Mouse (Mus musculus): ENCODE data around the gene Sh3pxd2a.
A peak's percentile ranks its signal among the peaks of the same experiment; 100 is the strongest.

Sh3pxd2a gene

GRCm38 (mm10) chr19:47491853-47492252 is 27.7 kb upstream of the Sh3pxd2a start:
- peak; percentile 77 for DNase-seq (ENCODE audit: low read depth, low spot score)

GRCm38 (mm10) chr19:47489233-47489632 is 25.0 kb upstream of the Sh3pxd2a start:
- peak; percentile 44 for DNase-seq (ENCODE audit: low read depth, low spot score)

- DNase-seq (ENCODE audit: low read depth, low spot score): peak; percentile 82
Observed at GRCm38 (mm10) chr19:47488250-47488649, 24.0 kb upstream of the Sh3pxd2a start.

- DNase-seq (ENCODE audit: low read depth, low spot score): no peak
Observed at GRCm38 (mm10) chr19:47487572-47487971, 23.4 kb upstream of the Sh3pxd2a start.

- no peak for DNase-seq (ENCODE audit: low read depth, low spot score)
Observed at GRCm38 (mm10) chr19:47485997-47486566, 21.9 kb upstream of the Sh3pxd2a start.

- DNase-seq (ENCODE audit: low read depth, low spot score): no peak
Observed at GRCm38 (mm10) chr19:47484110-47484509, 19.9 kb upstream of the Sh3pxd2a start.

- no peak for DNase-seq (ENCODE audit: low read depth, low spot score)
Observed at GRCm38 (mm10) chr19:47483346-47483745, 19.1 kb upstream of the Sh3pxd2a start.

GRCm38 (mm10) chr19:47473453-47473852 is 9.3 kb upstream of the Sh3pxd2a start:
- DNase-seq (ENCODE audit: low read depth, low spot score): no peak

GRCm38 (mm10) chr19:47472881-47473400 is 8.7 kb upstream of the Sh3pxd2a start:
- no peak for DNase-seq (ENCODE audit: low read depth, low spot score)

GRCm38 (mm10) chr19:47471808-47472207 is 7.6 kb upstream of the Sh3pxd2a start:
- no peak for DNase-seq (ENCODE audit: low read depth, low spot score)

GRCm38 (mm10) chr19:47468750-47469149 is 4.5 kb upstream of the Sh3pxd2a start:
- no peak for DNase-seq (ENCODE audit: low read depth, low spot score)

- DNase-seq (ENCODE audit: low read depth, low spot score): no peak
Observed at GRCm38 (mm10) chr19:47466775-47467174, 2.6 kb upstream of the Sh3pxd2a start.

- DNase-seq (ENCODE audit: low read depth, low spot score): peak; percentile 58
Observed at GRCm38 (mm10) chr19:47465467-47465866, 1.3 kb upstream of the Sh3pxd2a start.

GRCm38 (mm10) chr19:47463636-47464303 is 431 bp downstream of the Sh3pxd2a start:
- DNase-seq (ENCODE audit: low read depth, low spot score): peak; percentile 64

GRCm38 (mm10) chr19:47463206-47463605 is 995 bp downstream of the Sh3pxd2a start:
- no peak for DNase-seq (ENCODE audit: low read depth, low spot score)

- no peak for DNase-seq (ENCODE audit: low read depth, low spot score)
Observed at GRCm38 (mm10) chr19:47462725-47463124, 1.5 kb downstream of the Sh3pxd2a start.

- no peak for DNase-seq (ENCODE audit: low read depth, low spot score)
Observed at GRCm38 (mm10) chr19:47461838-47462237, 2.4 kb downstream of the Sh3pxd2a start.

GRCm38 (mm10) chr19:47461386-47461785 is 2.8 kb downstream of the Sh3pxd2a start:
- no peak for DNase-seq (ENCODE audit: low read depth, low spot score)

GRCm38 (mm10) chr19:47460120-47460960 is 3.9 kb downstream of the Sh3pxd2a start:
- no peak for DNase-seq (ENCODE audit: low read depth, low spot score)

GRCm38 (mm10) chr19:47459214-47459613 is 5.0 kb downstream of the Sh3pxd2a start:
- DNase-seq (ENCODE audit: low read depth, low spot score): no peak

GRCm38 (mm10) chr19:47458504-47459161 is 5.6 kb downstream of the Sh3pxd2a start:
- DNase-seq (ENCODE audit: low read depth, low spot score): no peak
